Mouse (Mus musculus): ENCODE measurements around the gene Kcnn4.

Kcnn4 gene

GRCm38 (mm10) chr7:24366716-24367632 lies 3.1 kb upstream of the Kcnn4 start:
- no peak for DNase-seq (ENCODE audit: low spot score)

- no peak for DNase-seq (ENCODE audit: low spot score)
These were observed 1.8 kb upstream of the Kcnn4 start for GRCm38 (mm10) chr7:24368226-24368625.

GRCm38 (mm10) chr7:24368946-24369345 lies 1.1 kb upstream of the Kcnn4 start:
- DNase-seq (ENCODE audit: low spot score) = no peak

- no peak for DNase-seq (ENCODE audit: low spot score)
These were observed 1.1 kb downstream of the Kcnn4 start for GRCm38 (mm10) chr7:24371012-24371808.

- DNase-seq (ENCODE audit: low spot score) = no peak
These were observed 1.7 kb downstream of the Kcnn4 start for GRCm38 (mm10) chr7:24371809-24372145.

GRCm38 (mm10) chr7:24372300-24372699 lies 2.2 kb downstream of the Kcnn4 start:
- no peak for DNase-seq (ENCODE audit: low spot score)

- DNase-seq (ENCODE audit: low spot score) = no peak
These were observed 2.7 kb downstream of the Kcnn4 start for GRCm38 (mm10) chr7:24372786-24373185.

- no peak for DNase-seq (ENCODE audit: low spot score)
These were observed 3.7 kb downstream of the Kcnn4 start for GRCm38 (mm10) chr7:24373538-24374379.

GRCm38 (mm10) chr7:24376456-24376855 lies 6.4 kb downstream of the Kcnn4 start:
- DNase-seq (ENCODE audit: low spot score) = no peak

GRCm38 (mm10) chr7:24377091-24377865 lies 7.2 kb downstream of the Kcnn4 start:
- DNase-seq (ENCODE audit: low spot score) = peak; percentile 73

- DNase-seq (ENCODE audit: low spot score) = no peak
These were observed 8.1 kb downstream of the Kcnn4 start for GRCm38 (mm10) chr7:24378049-24378701.

- no peak for DNase-seq (ENCODE audit: low spot score)
These were observed 9.9 kb downstream of the Kcnn4 start for GRCm38 (mm10) chr7:24379934-24380333.

GRCm38 (mm10) chr7:24380370-24380769 lies 10.3 kb downstream of the Kcnn4 start:
- DNase-seq (ENCODE audit: low spot score) = no peak

GRCm38 (mm10) chr7:24382730-24383372 lies 12.8 kb downstream of the Kcnn4 start:
- DNase-seq (ENCODE audit: low spot score) = no peak

GRCm38 (mm10) chr7:24384070-24384469 lies 14.0 kb downstream of the Kcnn4 start:
- DNase-seq (ENCODE audit: low spot score) = no peak

GRCm38 (mm10) chr7:24384827-24385226 lies 14.8 kb downstream of the Kcnn4 start:
- DNase-seq (ENCODE audit: low spot score) = peak; percentile 42

- no peak for DNase-seq (ENCODE audit: low spot score)
These were observed 17.0 kb downstream of the Kcnn4 start for GRCm38 (mm10) chr7:24387059-24387556.

- no peak for DNase-seq (ENCODE audit: low spot score)
These were observed 19.6 kb downstream of the Kcnn4 start for GRCm38 (mm10) chr7:24389516-24390187.

- DNase-seq (ENCODE audit: low spot score) = no peak
These were observed 20.4 kb downstream of the Kcnn4 start for GRCm38 (mm10) chr7:24390512-24390911.

- peak; percentile 32 for DNase-seq (ENCODE audit: low spot score)
These were observed 21.0 kb downstream of the Kcnn4 start for GRCm38 (mm10) chr7:24391077-24391476.
